Mouse (Mus musculus) embryo, embryonic 10 days (tissue): Measurements from ENCODE around the gene Olfr458.
"Not testable (repeated sequence)": the region's sequence is repeated elsewhere in the genome, so short reads cannot be mapped to it uniquely, and the experiment has no call there.

Experiments used
- DNase-seq: peaks from one replicate; pipeline ENCODE4 v3.0.0-alpha.2; 2015; ENCODE audit warnings: low spot score

Olfr458 gene

DNA sequence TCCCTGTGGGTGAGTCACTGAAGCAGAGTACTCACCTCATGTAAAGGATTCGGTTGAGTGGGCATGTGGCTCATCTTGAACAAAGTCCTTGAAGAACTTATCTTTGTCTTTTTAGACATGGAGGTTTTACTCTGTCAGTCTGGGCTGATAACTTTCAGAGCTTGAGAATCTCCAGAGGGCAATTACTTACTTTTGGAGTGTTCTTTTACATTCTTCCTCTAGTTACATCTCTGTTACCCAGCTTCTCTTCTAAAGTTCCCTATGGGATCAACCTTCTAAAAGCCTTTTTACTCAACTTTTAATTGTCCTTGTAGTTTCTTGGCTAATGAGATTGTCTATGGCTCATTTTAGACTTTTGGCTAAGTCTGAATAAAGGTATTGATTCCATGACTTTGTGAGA, at the start of gene Olfr458:
Gene Olfr458 (minus strand): TSS at position 101 of the 400 bp plus-strand sequence.
- no peak for DNase-seq

DNA sequence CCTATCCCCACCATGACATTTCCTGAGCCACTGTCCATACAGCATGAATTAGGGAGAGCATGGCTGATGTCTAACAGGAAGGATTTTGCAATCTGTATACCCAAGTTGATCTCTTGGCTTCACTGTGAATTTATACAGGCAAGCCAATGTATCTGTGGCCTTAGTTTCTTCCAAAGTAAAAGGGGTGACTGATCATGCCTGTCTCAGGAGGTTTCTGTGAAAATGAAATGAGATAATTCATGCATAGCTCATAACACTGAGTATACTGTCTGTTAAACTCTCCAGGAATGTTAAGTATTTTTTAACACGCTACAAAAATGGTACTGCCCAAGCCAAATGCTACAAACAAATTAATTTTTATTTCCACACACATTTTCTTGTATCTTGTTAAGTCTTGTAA, 48.5 kb upstream of the Olfr458 start:
- no peak for DNase-seq

DNA sequence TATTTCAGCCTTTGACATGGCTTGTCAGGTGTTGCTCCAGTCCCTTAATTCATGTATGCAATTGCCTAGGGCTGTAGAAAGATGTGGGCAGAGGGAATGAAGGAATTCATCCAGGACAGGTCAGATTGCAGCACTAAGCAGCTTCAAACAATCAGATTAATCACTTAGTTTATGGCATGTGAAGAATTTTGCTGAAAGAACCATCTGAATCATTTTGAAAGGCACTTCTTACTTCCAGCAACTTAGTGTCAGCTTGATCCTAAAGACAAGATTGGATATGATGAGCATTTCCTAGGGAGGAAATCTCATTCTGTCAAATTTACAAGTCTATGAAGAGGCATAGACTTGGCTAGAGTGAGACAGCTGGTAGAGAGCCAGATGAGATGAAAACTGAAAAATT, 44.3 kb upstream of the Olfr458 start:
- DNase-seq, result no peak

DNA sequence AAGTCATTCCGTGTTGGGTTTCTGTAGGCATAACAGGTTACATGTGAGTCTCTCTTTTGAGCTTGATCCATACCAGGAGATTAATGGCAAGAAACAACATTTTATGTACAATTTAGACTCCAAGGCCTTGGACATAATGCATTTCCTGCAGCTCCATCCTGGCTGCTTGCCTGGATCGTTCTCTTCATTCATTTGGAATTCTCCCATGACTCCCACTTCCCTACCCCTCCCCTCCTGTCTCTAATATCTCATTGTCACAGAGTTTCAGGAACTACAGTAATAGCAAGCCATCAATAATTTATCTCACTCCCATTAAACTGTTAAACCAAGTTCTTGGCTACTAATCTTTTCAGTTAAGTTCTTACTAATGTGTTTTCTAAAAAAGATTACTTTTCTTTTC, 38.5 kb upstream of the Olfr458 start:
- no peak for DNase-seq

DNA sequence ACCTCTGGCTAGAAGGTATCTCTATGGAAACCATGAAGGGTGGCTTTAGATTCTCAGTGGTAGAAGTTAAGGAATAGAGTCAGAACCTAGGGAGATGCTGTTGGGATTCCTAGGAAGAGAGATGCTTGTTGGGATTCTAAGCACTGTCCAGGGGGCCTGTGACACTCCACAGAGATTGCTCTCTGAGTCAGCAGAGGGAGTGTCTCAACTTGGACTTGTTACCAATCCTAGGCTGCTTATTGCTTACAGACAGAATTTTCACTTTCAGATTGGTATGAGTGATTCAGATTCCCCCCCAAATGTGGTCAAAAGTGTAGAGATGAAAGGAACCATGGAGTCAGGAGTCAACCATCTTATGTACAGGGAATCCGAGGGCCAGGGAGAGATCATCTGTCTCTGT, 24.7 kb upstream of the Olfr458 start:
- DNase-seq, result no peak

DNA sequence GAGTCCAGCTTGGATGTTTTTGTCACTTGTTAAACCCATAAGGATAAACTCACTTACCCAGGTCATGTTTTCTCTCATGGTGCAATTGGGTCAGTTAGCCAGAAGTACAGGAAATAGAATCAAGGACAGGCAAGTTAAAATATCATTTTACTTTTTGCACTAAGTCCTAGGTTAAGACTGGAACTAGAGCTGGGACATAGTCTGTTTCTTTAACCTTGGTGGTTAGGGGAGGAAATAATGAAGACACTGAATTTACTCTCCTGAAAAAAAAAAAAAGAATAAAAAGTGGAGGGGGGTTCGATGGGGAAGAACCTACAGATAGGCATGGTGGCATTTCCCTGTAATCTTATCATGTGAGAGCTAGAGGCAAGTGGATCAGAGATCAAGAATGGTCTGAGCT, 22.1 kb upstream of the Olfr458 start, which contains the start of gene Olfr456:
Gene Olfr456 (minus strand): TSS at position 101 of the 400 bp plus-strand sequence.
- DNase-seq, result no peak

DNA sequence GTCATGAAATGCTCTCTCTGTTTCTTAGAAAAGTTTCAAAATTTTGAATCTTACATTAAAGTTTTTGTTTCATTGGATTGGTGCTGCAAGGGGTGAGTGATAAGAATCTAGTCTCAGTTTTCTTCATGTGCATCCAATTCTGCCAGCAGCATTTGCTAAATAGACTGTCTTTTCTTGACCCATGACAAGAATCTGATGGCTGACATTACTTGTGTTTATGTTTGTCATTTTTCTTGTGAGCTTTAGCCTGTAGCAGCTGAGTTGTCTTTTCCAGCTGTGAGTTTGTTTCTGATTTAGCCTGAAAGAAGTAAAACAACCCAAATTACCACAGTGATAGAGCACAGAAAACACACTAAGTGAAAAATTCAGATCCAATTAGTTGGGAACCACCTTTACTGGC, 19.6 kb upstream of the Olfr458 start:
- DNase-seq, result no peak

DNA sequence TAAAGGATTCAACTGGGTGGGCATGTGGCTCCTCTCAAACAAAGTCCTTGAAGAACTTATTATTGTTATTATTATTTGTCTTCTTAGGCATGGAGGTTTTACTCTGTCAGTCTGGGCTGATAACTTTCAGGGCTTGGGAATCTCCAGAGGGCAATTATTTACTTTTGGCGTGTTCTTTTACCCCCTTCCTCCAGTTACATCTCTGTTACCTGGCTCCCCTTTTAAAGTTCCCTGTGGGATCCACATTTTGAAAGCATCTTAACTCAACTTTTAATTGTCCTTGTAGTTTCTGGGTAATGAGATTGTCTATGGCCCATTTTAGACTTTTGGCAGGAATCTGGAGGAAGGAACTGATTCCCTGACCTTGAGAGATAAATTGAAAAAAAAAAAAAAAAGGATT, 11.2 kb upstream of the Olfr458 start, which contains the start of gene Olfr457:
Gene Olfr457 (minus strand): TSS at position 101 of the 400 bp plus-strand sequence.
- DNase-seq, result no peak

DNA sequence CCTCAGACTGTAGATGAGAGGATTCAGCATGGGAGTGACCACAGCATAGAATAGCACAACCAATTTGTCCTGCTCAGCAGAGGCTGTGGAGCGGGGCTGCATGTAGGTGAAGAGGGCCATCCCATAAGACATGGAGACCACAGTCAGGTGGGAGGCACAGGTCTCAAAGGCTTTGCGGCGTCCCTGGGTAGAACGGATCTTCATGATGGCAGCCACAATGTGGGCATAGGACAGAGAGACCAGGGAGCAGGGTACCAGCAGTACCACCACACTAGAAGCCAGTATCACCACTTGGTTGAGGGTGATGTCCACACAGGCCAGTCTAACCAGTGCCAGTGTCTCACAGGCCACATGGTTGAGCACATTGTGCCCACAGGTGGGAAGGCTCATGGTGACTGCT, 6.3 kb upstream of the Olfr458 start:
- DNase-seq, result not testable (repeated sequence)

DNA sequence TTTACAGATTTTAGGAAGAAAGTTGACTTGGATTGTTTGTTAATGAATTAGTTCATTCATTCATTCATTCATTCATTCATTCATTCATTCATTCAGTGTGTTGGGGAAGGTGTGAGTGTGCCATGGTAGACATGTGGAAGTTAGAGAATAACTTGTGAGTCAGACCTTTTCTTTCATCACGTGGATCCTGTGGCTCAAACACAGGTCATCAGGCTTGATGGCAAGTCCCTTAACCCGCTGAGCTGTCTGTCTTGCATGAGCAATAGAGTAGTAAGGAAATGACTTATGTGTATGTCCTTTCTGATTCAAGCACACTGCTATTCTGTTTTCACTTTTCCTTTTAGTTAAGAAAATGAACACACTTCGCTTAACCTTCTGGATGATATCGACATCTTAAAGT, 5.5 kb upstream of the Olfr458 start:
- DNase-seq, result no peak

DNA sequence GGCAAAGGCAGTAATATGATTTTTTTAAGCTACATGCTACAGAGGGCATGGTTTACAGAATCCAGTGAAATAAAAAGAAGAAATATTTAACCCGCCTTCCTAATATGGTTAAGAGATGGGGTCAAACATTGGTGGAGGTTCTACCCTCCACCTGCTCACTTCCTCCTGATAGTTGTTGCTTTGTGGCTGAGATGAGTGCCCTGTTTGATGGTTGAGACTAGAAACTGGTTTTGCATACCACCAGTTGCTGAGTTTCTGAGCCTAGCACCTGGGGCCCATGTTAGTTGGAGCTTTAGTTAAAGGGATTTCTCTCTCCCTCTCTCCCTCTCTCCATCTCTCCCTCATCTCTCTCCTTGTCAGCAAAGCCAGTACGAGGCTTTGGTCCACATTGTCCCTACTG, 17.6 kb downstream of the Olfr458 start:
- DNase-seq, result no peak

DNA sequence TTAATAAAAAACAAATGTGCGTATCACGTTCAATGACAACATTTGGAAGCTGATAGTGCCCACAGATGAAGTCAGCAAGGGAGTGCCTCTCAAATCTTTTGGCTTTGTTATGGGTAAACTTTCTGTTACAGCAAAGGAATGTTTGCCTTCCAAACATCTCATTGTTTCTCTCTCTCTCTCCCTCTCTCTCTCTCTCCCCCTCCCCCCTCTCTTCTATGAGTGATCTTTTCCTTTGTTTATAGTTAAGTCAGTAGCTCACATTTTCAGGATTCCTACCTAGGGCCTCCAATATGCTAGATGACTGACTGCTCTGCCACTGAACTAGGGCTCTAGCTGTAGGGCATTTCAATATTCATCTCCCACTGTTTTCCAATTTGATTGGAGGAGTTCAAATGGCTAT, 20.5 kb downstream of the Olfr458 start:
- DNase-seq, result no peak

DNA sequence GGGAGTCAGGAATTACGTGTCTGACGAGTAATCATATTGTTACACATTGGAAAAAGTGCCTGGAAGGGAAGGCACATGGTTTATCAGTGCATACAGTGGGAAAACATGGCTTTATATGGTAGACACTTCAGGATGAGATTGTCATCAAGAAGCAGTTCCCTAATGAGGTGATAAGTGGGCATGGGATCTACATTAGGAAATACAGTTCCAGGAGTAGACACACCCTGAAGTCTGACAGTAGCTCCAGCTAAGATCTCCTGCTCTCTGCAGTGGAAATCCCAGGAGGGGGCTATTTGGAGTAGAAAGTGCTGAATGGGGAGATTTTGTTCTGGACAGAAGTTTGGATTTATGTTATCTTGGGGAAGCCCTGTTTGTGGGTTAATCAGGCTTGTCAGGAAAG, 23.6 kb downstream of the Olfr458 start:
- DNase-seq, result no peak

DNA sequence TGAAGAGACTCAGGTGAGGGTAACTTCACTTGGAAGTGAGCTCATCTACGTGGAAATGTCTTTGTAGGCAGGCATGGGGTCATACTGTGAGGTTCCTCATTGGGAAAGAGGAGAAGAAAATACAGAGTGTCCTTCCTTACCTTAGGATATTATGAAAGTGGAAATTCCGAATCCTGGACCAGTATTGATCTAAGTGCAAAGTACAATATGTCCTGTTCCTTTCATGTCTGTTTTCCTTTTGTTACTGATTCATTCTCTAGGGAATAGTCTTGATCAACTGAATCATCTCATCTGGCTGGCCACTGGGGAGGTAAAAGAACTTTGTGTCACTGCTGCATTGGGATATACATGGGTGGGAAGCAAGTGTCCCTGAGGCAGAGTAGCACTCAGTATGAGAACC, 29.5 kb downstream of the Olfr458 start:
- no peak for DNase-seq

DNA sequence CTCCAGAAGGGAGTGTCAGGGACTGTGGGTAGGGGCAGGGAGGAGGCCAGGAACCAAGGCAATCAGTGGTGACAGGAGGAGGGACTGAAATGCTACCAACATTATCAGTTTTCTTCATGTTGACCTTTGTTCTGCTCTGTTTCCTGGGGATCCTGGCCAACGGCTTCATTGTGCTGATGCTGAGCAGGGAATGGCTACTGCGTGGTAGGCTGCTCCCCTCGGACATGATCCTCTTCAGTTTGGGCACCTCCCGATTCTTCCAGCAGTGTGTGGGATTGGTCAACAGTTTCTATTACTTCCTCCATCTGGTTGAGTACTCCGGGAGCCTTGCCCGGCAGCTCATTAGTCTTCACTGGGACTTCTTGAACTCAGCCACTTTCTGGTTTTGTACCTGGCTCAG, 30.6 kb downstream of the Olfr458 start, which contains the start of gene Tas2r126:
Gene Tas2r126 (plus strand): TSS at position 90 of the 400 bp plus-strand sequence.
- DNase-seq, result no peak

DNA sequence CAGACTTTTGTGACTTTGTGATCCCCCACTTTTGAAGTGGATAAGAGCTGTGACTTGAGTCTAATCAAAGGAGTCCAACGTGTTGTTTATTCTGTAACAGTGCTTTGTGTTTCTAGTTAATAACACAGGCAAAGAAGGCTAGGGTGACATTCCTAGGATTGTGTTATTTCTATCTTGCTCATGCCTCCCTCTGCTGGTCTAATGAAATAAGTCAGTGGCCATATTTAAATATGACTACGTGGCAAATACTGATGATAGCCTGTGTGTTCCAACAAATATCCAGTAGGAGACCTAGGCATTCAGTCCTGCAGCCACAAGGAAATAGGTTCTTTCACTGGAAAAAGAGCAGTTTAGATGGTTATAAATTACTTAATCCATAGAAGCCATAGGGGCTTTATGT, 31.4 kb downstream of the Olfr458 start:
- no peak for DNase-seq

DNA sequence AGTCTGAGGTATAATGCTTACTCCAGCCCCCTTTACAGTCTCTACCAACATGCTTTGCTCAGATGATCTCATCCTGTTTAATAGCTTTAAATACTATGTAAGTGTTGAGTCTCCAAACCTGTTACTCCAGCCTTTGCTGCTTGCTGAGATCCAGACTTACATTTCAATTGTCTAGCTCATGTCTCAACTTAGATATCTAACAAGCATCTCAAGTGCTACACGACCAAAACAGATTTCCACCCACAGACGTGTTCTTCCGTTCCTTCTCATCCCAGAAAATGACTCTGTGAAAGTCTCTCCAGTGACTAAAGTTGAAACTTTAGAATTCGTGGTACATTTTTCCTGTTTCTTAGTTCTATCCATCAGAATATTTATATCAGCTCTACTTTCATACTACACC, 38.7 kb downstream of the Olfr458 start:
- no peak for DNase-seq

DNA sequence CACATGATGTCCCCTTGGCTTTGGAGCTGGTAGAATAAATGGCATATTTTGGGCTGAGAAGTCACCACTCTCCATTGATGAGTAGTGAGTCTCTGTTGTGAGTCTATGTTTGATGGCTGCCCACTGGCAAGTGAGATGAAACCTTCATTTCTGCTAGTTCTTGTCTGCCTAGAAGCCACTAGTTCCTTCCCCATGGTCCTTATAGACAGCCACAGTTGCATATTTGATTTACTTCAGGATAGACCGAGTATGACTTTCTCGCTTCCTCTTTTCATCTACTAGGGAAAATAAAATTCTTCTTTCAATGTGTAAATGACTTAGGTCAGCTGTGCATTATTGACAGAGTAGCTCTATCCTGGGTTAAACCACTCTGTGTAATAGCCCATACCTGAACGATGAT, 40.5 kb downstream of the Olfr458 start:
- DNase-seq, result no peak

DNA sequence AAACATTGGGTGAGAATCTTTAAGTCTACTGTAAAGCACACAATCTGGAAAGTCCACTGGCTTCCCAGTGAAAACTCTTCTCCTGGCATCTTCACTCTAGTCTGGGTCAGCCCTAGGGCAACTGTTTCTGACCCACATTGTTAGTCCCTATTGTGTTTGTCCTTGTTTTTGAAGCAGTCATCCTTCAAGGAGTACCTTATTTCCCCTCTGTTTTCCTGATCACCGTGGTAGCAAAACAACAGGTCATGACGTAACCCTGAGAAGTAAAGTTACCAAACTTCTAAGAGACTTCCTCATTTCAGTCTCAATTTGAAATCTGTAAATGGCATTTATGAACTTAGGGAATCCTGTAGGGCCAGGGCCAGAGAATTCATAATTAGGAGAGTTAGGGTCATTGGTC, 43.6 kb downstream of the Olfr458 start:
- no peak for DNase-seq

DNA sequence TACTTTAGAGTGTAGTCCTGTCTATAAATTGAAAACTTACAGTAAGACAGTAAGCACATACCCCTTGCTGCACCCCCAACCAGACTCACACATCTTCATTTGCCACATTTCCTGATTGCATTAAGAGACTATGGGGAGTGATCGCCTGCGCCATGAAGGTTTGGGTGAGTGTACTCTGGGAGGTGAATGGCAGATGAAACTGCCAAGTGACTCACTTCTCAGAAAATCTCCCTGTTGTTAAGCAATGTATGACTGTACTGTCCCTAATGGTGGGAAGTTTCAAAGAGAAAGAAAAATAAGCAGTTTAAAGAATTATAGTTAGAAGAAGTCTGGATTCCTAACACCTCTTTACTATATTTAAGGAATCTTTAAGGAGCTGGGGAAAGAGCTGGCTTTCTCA, 45.6 kb downstream of the Olfr458 start:
- no peak for DNase-seq
